Mouse (Mus musculus) liver (tissue): ENCODE measurements around the gene 4933406M09Rik.
A peak's percentile ranks its signal among the peaks of the same experiment; 100 is the strongest.

Experiments used
- DNase-seq: peaks from one replicate; pipeline ENCODE4 v3.0.0-alpha.2; 2020; ENCODE audit warnings: mixed read lengths

Gene 4933406M09Rik

DNA sequence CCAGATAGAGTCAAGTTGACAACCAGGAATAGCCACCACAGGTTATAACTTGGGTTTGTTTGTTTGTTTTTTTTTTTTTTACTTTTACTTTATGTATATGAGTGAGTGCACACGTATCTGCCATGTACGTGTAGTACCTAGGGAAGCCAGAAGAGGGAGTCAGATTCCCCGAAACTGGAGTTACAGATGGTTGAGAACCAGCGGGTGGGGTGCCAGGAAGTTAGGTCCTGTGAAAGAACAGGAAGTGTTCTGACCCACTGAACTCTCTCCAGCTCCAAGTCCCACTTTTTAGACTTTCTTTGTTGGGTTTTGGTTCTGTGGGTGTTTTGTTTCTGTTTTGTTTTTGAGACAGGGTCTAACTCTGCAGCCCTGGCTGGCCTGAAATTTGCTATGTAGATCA lies 49.7 kb downstream of the 4933406M09Rik start:
- peak; percentile 68 for DNase-seq

DNA sequence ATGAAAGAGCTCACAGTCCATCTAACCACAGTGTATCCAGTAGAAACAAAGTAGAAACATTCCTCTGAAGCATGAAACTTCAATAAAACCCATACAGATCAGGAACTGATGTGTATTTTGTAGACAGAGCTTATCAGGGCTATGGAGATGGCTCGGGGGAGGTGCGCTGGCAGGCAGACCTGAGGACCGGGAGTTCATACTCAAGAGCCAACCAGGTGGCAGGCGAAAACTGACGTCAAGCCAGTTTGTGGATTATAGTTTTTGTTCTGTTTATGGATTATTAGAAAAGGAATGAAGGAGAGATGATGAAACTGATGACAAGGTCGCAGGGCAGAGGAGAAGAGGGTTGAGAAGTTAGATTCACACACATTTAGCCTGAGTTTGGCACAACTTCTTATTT lies 54.7 kb downstream of the 4933406M09Rik start:
- DNase-seq = no peak
